18 mouse cellular contexts compared by ENCODE assay signal in the genomic region with DNA sequence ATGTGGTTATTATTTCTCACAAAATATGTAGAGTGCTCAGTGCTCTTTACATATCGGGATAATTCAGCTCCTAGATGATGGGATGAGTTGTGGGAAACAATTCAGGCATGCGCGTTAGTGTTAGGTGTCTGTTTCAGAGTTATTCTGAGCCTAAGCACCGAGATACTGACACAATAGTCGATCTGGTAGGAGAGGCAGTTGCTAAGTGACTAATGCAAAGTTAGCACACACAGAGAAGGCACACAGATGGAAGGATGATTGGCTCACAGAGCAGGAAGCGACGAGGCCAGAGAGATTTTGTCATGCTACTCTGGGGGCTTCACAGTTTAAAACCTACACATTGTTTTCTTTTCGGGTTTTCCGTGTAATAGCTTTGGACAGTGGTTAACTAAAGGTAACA. TPM values are rescaled to one million over a fixed set of nuclear protein-coding genes. Genes with fewer than 3 reads are reported as not detected.
A peak's percentile ranks its signal among the peaks of the same experiment; 100 is the strongest.
DNase-seq lines count a peak whose midpoint lies in the region.
"Had no signal": no experiment of that assay in that cellular context is flagged by ENCODE, and none has a peak within 500 bp of the region (broad histone marks: within the 10 kb centered on the region; RNA-seq: fewer than 3 reads in every experiment).

No protein-coding gene starts in this region.

- intact Hi-C loops in left cerebral cortex, postnatal 25 days (cut with DNase I), result no loop called here

- peak; percentile 56 for DNase-seq in 416B (ENCODE audit: low read depth)
- peak; percentile 77 for DNase-seq in brain, adult 2 months (ENCODE audit: low read depth, low spot score)
- peak; percentile 27 for DNase-seq in layer of hippocampus, adult 9-10 months (ENCODE audit: low spot score)
- DNase-seq in left cerebral cortex, postnatal 25 days (ENCODE audit: low spot score in 2 of 2), result peak; percentile 26 to 75
- no peak for DNase-seq in lung, postnatal 25 days (ENCODE audit: low spot score)
- no peak for DNase-seq in kidney, postnatal 25 days
- DNase-seq in kidney, adult 11 months, result no peak
- DNase-seq: adrenal gland, adult 2 months; cerebellum, adult 18-20 months; gastrocnemius, postnatal 14 days; liver; lung, adult 18-20 months; lung, postnatal 36 days; thymus, adult 18-20 months had no signal

RNA-seq across cellular contexts. Expression of gene Gje1, which starts 7.7 kb away (rescaled TPM):
- total RNA-seq in left cerebral cortex, postnatal 25 days (2021), result not detected
- total RNA-seq: adrenal gland, adult 2 months; common myeloid progenitor, adult 5-6 weeks; G1E; gastrocnemius, postnatal 14 days; heart, adult 8-10 months; left cerebral cortex, postnatal 10 days had no signal

RNA-seq across cellular contexts. Expression of gene Nmbr, which starts 20.3 kb away (rescaled TPM):
- total RNA-seq in left cerebral cortex, postnatal 25 days (2021), result 1 to 10 TPM; 4.7 to 6.9 TPM
- total RNA-seq: common myeloid progenitor, adult 5-6 weeks; gastrocnemius, postnatal 14 days had no signal

RNA-seq across cellular contexts. Expression of gene Vta1, which starts 20.3 kb away (rescaled TPM):
- total RNA-seq in left cerebral cortex, postnatal 25 days (2021), result 10 to 100 TPM; 67.5 to 73.4 TPM

Comparison
In these comparisons a context has a peak if more than half of its experiments do, and no peak if none do; other contexts are left out.
1. DNase-seq: peak in 416B (single experiment), brain, adult 2 months (single experiment), layer of hippocampus, adult 9-10 months (single experiment) and left cerebral cortex, postnatal 25 days (2 of 2); none in lung, postnatal 25 days (single experiment), kidney, postnatal 25 days (0 of 2) and kidney, adult 11 months (single experiment).